Mouse (Mus musculus) testis, adult 10 weeks (tissue): ENCODE results near the gene Dbx2. TPM values are rescaled to one million over a fixed set of nuclear protein-coding genes. Genes with fewer than 3 reads are reported as not detected.

ENCODE experiments used
- polyA plus RNA-seq: library from polyadenylated mRNA; stranded (reverse); fragments of 350-450 nt; fragmentation: Illumina TruSeq; extraction: RNeasy Lipid Tissue Mini Kit (QIAGEN cat#74804); gene quantifications from one replicate; pipeline ENCODE4 v1.2.3, GENCODE M21; 2014; ENCODE audit warnings: low read depth, low replicate concordance

Gene Dbx2
- 0.07 TPM for polyA plus RNA-seq

DNA sequence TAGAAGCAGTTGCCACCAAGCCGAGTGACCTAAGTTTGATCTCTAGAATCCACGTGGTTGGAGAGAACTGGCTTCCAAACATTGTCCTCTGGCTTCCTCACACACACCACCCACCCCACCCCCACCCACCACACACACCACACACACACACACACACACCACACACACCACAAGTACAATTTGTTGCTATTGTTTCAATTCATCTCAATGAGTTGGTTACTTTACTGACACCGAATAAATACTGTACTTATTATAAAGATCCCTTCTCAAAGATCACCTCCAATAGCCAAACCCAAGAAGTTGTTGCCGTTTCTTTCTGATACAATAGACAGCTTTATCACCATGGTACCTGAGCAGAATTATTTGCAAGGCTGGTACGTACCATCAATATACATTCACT lies at the start of gene Dbx2:
Gene Dbx2 (minus strand): TSS at position 101 of the 400 bp plus-strand sequence.

Other genes with a start within 250 kb of the Dbx2 start
- 9.5 TPM for gene Nell2, start 127.4 kb downstream of the Dbx2 start, polyA plus RNA-seq
- gene Ano6, start 134.9 kb upstream of the Dbx2 start, polyA plus RNA-seq: 4.8 TPM